ENCODE assay signal across 31 mouse cellular contexts in genomic region chr12:37334987-37335386, GRCm38 (mm10).
DNase-seq lines count a peak whose midpoint lies in the region; ATAC-seq lines count a peak whose summit lies in the region.
"Had no signal": no experiment of that assay in that cellular context is flagged by ENCODE, and none has a peak within 500 bp of the region (broad histone marks: within the 10 kb centered on the region; RNA-seq: fewer than 3 reads in every experiment).

No protein-coding gene starts in this region.

- no peak overlapping the region for H3K4me3 ChIP-seq in forebrain, embryonic 14.5 days (ENCODE audit: low read depth, low read length)
- H3K4me3 ChIP-seq in forebrain, embryonic 10.5 days: no peak overlapping the region
- no peak overlapping the region for H3K4me3 ChIP-seq in forebrain, embryonic 16.5 days (replicated peaks; ENCODE audit: low read length)
- H3K4me3 ChIP-seq: erythroblast, embryonic 14.5 days; heart, embryonic 10.5 days; heart, embryonic 15.5 days; limb, embryonic 13.5 days; liver, embryonic 12.5 days; midbrain, embryonic 15.5 days had no signal

- H3K4me2 ChIP-seq in forebrain, embryonic 14.5 days (ENCODE audit: low read length): no peak overlapping the region
- H3K4me2 ChIP-seq in forebrain, embryonic 16.5 days (ENCODE audit: low read length): no peak overlapping the region
- H3K4me2 ChIP-seq: heart, embryonic 15.5 days; limb, embryonic 13.5 days; liver, embryonic 12.5 days; midbrain, embryonic 15.5 days had no signal

- H3K27ac ChIP-seq in forebrain, embryonic 14.5 days (ENCODE audit: low read depth, low read length): no peak overlapping the region
- H3K27ac ChIP-seq in forebrain, embryonic 10.5 days: no peak overlapping the region
- no peak overlapping the region for H3K27ac ChIP-seq in forebrain, embryonic 16.5 days (ENCODE audit: low read length)
- H3K27ac ChIP-seq: heart, embryonic 10.5 days; heart, embryonic 15.5 days; limb, embryonic 13.5 days; liver, embryonic 12.5 days; macrophage; midbrain, embryonic 15.5 days had no signal

- ATAC-seq in forebrain, embryonic 14.5 days: peak; percentile 63; the same call in 1 of the 2 replicates
- peak; percentile 89 for ATAC-seq in forebrain, embryonic 16.5 days
- ATAC-seq: CD4-positive, CD25-positive, alpha-beta regulatory T cell, adult 4 months; intestine, embryonic 16.5 days; liver, embryonic 12.5 days; liver, postnatal 0 days; lung, postnatal 0 days; midbrain, embryonic 15.5 days had no signal

- intact Hi-C loops in left cerebral cortex, postnatal 4 days (cut with DNase I): no loop called here

- WGBS in forebrain, embryonic 14.5 days: 50% methylated on average over 5 of the region's 5 CpGs
- 76% methylated on average over 5 of the region's 5 CpGs for WGBS in forebrain, embryonic 10.5 days
- 33% methylated on average over 5 of the region's 5 CpGs for WGBS in forebrain, embryonic 16.5 days

- no peaks in the 10 kb centered on the region for H3K4me1 ChIP-seq in forebrain, embryonic 14.5 days (ENCODE audit: control insufficient read depth, insufficient read depth, low read length)
- no peaks in the 10 kb centered on the region for H3K4me1 ChIP-seq in forebrain, embryonic 10.5 days
- H3K4me1 ChIP-seq in forebrain, embryonic 16.5 days (replicated peaks; ENCODE audit: control insufficient read depth, insufficient read depth, low read length): no peaks in the 10 kb centered on the region
- H3K4me1 ChIP-seq: heart, embryonic 10.5 days; heart, embryonic 15.5 days; limb, embryonic 13.5 days; liver, embryonic 12.5 days; midbrain, embryonic 15.5 days had no signal

- H3K36me3 ChIP-seq in forebrain, embryonic 14.5 days (ENCODE audit: control insufficient read depth, insufficient read depth, low read length): no peaks in the 10 kb centered on the region
- no peaks in the 10 kb centered on the region for H3K36me3 ChIP-seq in forebrain, embryonic 10.5 days (replicated peaks)
- no peaks in the 10 kb centered on the region for H3K36me3 ChIP-seq in forebrain, embryonic 16.5 days (ENCODE audit: control insufficient read depth, insufficient read depth)
- H3K36me3 ChIP-seq: heart, embryonic 10.5 days; heart, embryonic 15.5 days; limb, embryonic 13.5 days; liver, embryonic 12.5 days; midbrain, embryonic 15.5 days had no signal

- no peaks in the 10 kb centered on the region for H3K27me3 ChIP-seq in forebrain, embryonic 14.5 days (replicated peaks; ENCODE audit: control insufficient read depth, insufficient read depth, low read length)
- H3K27me3 ChIP-seq in forebrain, embryonic 10.5 days (ENCODE audit: poor library complexity, severe bottlenecking): no peaks in the 10 kb centered on the region
- no peaks in the 10 kb centered on the region for H3K27me3 ChIP-seq in forebrain, embryonic 16.5 days (replicated peaks; ENCODE audit: control insufficient read depth, insufficient read depth, low read length)
- H3K27me3 ChIP-seq: heart, embryonic 15.5 days; limb, embryonic 13.5 days; liver, embryonic 12.5 days; midbrain, embryonic 15.5 days had no signal

- 0 out of 2 replicates have a peak, but pooled peaks cover under 1% of the 10 kb centered on the region for H3K9me3 ChIP-seq in forebrain, embryonic 14.5 days (replicated peaks; ENCODE audit: control insufficient read depth, low read length)
- H3K9me3 ChIP-seq in forebrain, embryonic 10.5 days: 0 out of 2 replicates have a peak, but pooled peaks cover 2% of the 10 kb centered on the region
- H3K9me3 ChIP-seq in forebrain, embryonic 16.5 days (ENCODE audit: control insufficient read depth, low read length): no peaks in the 10 kb centered on the region
- H3K9me3 ChIP-seq: heart, embryonic 10.5 days; heart, embryonic 15.5 days; limb, embryonic 13.5 days; liver, embryonic 12.5 days; midbrain, embryonic 15.5 days had no signal

- H3K9ac ChIP-seq in forebrain, embryonic 14.5 days (ENCODE audit: low read length): no peak overlapping the region
- no peak overlapping the region for H3K9ac ChIP-seq in forebrain, embryonic 16.5 days (replicated peaks; ENCODE audit: low read depth, low read length)
- H3K9ac ChIP-seq: heart, embryonic 15.5 days; limb, embryonic 13.5 days; liver, embryonic 12.5 days; liver, postnatal 0 days; midbrain, embryonic 15.5 days had no signal

- DNase-seq in forebrain, embryonic 14.5 days (ENCODE audit: low spot score): peak; percentile 63
- DNase-seq in forebrain, embryonic 10.5 days (ENCODE audit: extremely low spot score, low spot score): no peak
- DNase-seq in left cerebral cortex, postnatal 4 days: peak; percentile 24
- no peak for DNase-seq in left cerebral cortex, adult 18-20 months (ENCODE audit: low spot score in 2 of 2)
- DNase-seq in brain, adult 2 months (ENCODE audit: low read depth, low spot score): peak; percentile 3
- no peak for DNase-seq in left cerebral cortex, adult 9 months (ENCODE audit: low spot score in 2 of 2)
- DNase-seq: adrenal gland, postnatal 25 days; cerebellum, adult 11 months; cerebellum, adult 9-11 months; gastrocnemius, postnatal 25 days; heart, adult 11 months; heart, postnatal 36 days; kidney, adult 9 months; kidney, postnatal 10 days; layer of hippocampus, postnatal 36 days; liver, postnatal 0 days; right cerebral cortex, adult 18-20 months; right cerebral cortex, postnatal 4 days; thymus, adult 2 months; thymus, postnatal 36 days had no signal

Comparison
In these comparisons a context has a peak if more than half of its experiments do, and no peak if none do; other contexts are left out.
1. DNase-seq: peak in forebrain, embryonic 14.5 days (single experiment), left cerebral cortex, postnatal 4 days (single experiment) and brain, adult 2 months (single experiment); none in forebrain, embryonic 10.5 days (single experiment), left cerebral cortex, adult 18-20 months (0 of 2) and left cerebral cortex, adult 9 months (0 of 2).